Mouse (Mus musculus): ENCODE data around the gene Mob3a. TPM values are rescaled to one million over a fixed set of nuclear protein-coding genes. Genes with fewer than 3 reads are reported as not detected.
A peak's percentile ranks its signal among the peaks of the same experiment; 100 is the strongest.

Mob3a gene
- total and polyA plus RNA-seq, 2 experiments = 3.5 to 6.1 TPM

DNA sequence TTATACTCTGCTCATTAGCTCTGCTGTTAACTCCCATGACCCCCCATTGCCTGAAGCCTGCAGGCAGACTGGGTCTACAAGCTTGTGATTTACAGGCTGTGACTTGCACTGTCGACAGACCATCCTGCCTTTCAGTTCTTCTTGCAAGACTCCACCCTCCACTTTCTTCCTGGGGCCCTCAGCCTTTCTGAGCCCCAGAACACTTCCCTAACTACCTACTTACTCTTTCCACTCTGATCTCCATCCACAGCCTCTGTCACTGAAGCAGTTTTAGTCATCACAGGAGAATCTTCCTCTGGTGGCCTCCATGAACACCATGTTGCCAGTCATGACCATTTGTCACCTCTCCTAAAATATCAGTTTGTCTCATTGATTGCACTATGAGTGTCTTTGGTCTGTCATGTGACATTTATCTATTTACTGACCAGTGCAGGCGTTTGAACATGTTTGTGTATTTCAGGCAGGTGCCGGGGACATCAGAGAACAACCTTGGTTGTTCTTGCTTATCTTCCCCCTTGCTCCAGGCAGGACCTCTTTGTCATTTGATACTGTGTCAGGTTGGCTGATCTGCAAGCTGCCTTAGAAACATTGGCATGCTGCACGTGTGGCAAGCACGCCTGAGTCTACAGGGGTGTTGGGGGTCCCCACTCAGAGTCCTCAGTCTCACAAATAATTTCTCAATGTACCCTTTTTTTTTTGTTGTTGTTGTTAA lies 38.1 kb downstream of the Mob3a start:
- Histone ChIP-seq H3K27me3 (ENCODE audit: control insufficient read depth, insufficient read depth, low read length) (no peaks in the 10 kb centered on the region), H3K27ac (replicated peaks; ENCODE audit: insufficient read depth, low read depth, low read length) (peak overlapping the region; percentile 92), H3K9ac (ENCODE audit: low read depth, low read length) (0 out of 2 replicates have a peak overlapping the region, but pooled peaks have one; percentile 4), H3K36me3 (ENCODE audit: control insufficient read depth, insufficient read depth, low read length) (peaks cover 17% of the 10 kb centered on the region; the same call in 1 of the 2 replicates), H3K79me2 (ENCODE audit: control insufficient read depth, insufficient read depth, low read length) (no peaks in the 10 kb centered on the region), H3K4me1 (ENCODE audit: control insufficient read depth, insufficient read depth, low read length) (peaks cover 34% of the 10 kb centered on the region), H3K4me3 (ENCODE audit: insufficient read depth, low read depth, low read length) (no peak overlapping the region)
- DNase-seq (ENCODE audit: extremely low read depth, low read depth, low spot score) = peak; percentile 91
- no peak for TF ChIP-seq POLR2A (IDR thresholded peaks at IDR 0.05; ENCODE audit: extremely low read depth, insufficient read depth, low read length)
- no peak for TF ChIP-seq CTCF (IDR thresholded peaks at IDR 0.05; ENCODE audit: low read depth, low read length)
- WGBS = 21% methylated on average over 5 of the region's 5 CpGs

DNA sequence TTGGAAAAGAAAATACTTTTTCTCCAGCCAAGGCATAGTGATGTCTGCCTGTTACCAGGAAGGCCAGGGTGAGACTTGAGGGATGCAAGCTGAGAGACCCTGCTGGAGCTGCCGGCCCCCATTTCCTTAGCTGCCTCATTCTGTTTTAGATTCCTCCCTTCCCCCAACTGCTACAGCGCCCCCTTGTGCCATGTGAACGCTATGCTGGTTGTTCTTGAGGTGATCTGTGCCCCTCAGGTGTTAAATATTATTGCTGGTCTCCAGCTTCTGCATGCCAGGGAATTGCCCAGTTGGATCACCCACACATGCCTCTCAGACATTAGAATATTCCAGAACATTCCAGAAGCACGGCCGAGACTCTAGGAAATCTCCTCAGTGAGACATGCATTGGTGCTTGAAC lies 40.6 kb downstream of the Mob3a start:
- H3K4me1 ChIP-seq (ENCODE audit: control insufficient read depth, insufficient read depth, low read length) = peaks cover 22% of the 10 kb centered on the region
- no peak for DNase-seq (ENCODE audit: extremely low read depth, low read depth, low spot score)

DNA sequence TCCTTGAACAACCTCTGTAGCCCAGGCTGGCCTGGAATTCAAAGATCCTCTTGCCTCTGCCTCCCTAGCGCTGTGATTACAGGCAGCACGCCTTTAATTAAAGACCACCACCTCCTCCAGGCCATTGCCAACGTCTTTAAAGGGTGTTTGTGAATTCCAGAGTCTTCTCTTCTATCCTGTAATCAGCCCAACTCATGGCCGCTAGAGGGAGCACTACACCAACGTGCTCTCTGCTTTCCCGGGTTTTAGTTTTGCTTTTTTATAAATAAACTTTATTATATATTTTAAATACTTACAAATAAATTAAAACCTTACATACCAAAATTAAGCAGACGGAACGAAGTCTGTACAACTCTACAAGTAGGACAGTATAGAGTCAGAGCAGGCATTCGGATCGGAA lies 42.6 kb downstream of the Mob3a start:
- Histone ChIP-seq H3K4me1 (ENCODE audit: control insufficient read depth, insufficient read depth, low read length) (peaks cover 17% of the 10 kb centered on the region), H3K4me3 (ENCODE audit: insufficient read depth, low read depth, low read length) (no peak overlapping the region), H3K27me3 (ENCODE audit: control insufficient read depth, insufficient read depth, low read length) (no peaks in the 10 kb centered on the region), H3K36me3 (ENCODE audit: control insufficient read depth, insufficient read depth, low read length) (no peaks in the 10 kb centered on the region), H3K9ac (ENCODE audit: low read depth, low read length) (no peak overlapping the region), H3K27ac (replicated peaks; ENCODE audit: insufficient read depth, low read depth, low read length) (no peak overlapping the region), H3K79me2 (ENCODE audit: control insufficient read depth, insufficient read depth, low read length) (peaks cover 15% of the 10 kb centered on the region; the same call in 1 of the 2 replicates)
- TF ChIP-seq POLR2A (IDR thresholded peaks at IDR 0.05; ENCODE audit: extremely low read depth, insufficient read depth, low read length) = no peak
- TF ChIP-seq CTCF (IDR thresholded peaks at IDR 0.05; ENCODE audit: low read depth, low read length) = peak; percentile 65; the same call in 1 of the 2 replicates
- peak; percentile 51 for DNase-seq (ENCODE audit: extremely low read depth, low read depth, low spot score)
- WGBS = 13% methylated on average over 10 of the region's 10 CpGs

More for the DNA sequence above, 40.6 kb downstream of the Mob3a start:
- Histone ChIP-seq H3K4me3 (ENCODE audit: insufficient read depth, low read depth, low read length) (no peak overlapping the region), H3K36me3 (ENCODE audit: control insufficient read depth, insufficient read depth, low read length) (no peaks in the 10 kb centered on the region), H3K9ac (ENCODE audit: low read depth, low read length) (no peak overlapping the region), H3K79me2 (ENCODE audit: control insufficient read depth, insufficient read depth, low read length) (peaks cover under 1% of the 10 kb centered on the region; the same call in 1 of the 2 replicates), H3K27ac (replicated peaks; ENCODE audit: insufficient read depth, low read depth, low read length) (no peak overlapping the region), H3K27me3 (ENCODE audit: control insufficient read depth, insufficient read depth, low read length) (no peaks in the 10 kb centered on the region)
- WGBS = 59% methylated on average over 5 of the region's 5 CpGs
- TF ChIP-seq CTCF (IDR thresholded peaks at IDR 0.05; ENCODE audit: low read depth, low read length) = peak; percentile 61
- TF ChIP-seq POLR2A (IDR thresholded peaks at IDR 0.05; ENCODE audit: extremely low read depth, insufficient read depth, low read length) = no peak

DNA sequence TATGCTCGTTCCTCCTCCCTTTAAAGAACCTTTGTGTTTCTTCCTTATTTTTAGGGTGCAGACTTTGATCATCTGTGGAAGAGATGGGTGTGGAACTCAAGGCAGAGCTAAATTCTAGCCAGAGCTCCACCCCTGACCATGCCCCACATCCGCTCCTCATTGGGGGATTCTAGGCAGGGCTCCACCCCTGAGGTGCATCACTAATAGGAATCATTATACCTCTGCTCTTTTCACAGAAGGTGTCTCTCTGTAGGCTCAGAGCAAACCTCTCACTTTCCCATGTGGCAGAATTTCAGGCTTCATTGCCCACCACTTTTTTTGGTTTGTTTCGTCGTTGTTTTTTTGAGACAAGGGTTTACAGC lies 43.0 kb downstream of the Mob3a start:
- Histone ChIP-seq H3K4me3 (ENCODE audit: insufficient read depth, low read depth, low read length) (no peak overlapping the region), H3K36me3 (ENCODE audit: control insufficient read depth, insufficient read depth, low read length) (no peaks in the 10 kb centered on the region), H3K9ac (ENCODE audit: low read depth, low read length) (no peak overlapping the region), H3K27ac (replicated peaks; ENCODE audit: insufficient read depth, low read depth, low read length) (no peak overlapping the region), H3K79me2 (ENCODE audit: control insufficient read depth, insufficient read depth, low read length) (peaks cover 16% of the 10 kb centered on the region; the same call in 1 of the 2 replicates), H3K4me1 (ENCODE audit: control insufficient read depth, insufficient read depth, low read length) (peaks cover 14% of the 10 kb centered on the region), H3K27me3 (ENCODE audit: control insufficient read depth, insufficient read depth, low read length) (no peaks in the 10 kb centered on the region)
- 61% methylated on average over 4 of the region's 4 CpGs for WGBS
- DNase-seq (ENCODE audit: extremely low read depth, low read depth, low spot score) = no peak
- TF ChIP-seq CTCF (IDR thresholded peaks at IDR 0.05; ENCODE audit: low read depth, low read length) (no peak), POLR2A (IDR thresholded peaks at IDR 0.05; ENCODE audit: extremely low read depth, insufficient read depth, low read length) (no peak)

DNA sequence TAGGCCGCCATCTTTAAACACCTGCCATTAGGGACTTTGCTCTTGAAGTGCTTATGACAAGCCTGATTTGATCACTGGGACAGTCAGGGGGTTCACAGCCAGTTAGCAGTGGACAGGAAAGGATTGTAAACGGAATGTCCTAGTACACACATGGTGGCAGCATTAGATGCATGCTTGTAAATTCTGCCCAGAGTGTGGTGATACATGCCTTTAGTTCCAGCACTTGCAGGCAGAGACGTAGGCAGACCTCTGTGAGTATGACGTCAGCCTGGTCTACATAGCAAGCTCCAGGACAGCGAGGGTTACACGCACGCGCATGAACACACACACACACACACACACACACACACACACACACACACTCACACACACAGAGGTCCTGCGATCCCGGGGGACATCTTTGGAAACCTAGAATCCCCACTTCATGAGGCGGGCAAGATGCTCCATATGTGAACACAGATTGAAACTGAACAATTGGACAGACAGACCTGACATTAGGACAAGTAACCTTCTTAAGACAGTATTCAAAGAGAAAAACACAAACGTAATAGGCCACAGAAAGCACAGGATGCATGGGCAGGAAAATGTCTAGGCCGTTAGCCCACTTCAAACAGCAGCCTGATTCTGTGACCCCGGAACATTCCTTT lies 43.5 kb downstream of the Mob3a start:
- H3K27me3 ChIP-seq (ENCODE audit: control insufficient read depth, insufficient read depth, low read length) = no peaks in the 10 kb centered on the region
- peaks cover 10% of the 10 kb centered on the region for H3K4me1 ChIP-seq (ENCODE audit: control insufficient read depth, insufficient read depth, low read length)
- DNase-seq (ENCODE audit: extremely low read depth, low read depth, low spot score) = no peak
- 86% methylated on average over 14 of the region's 14 CpGs for WGBS
- no peak overlapping the region for H3K4me3 ChIP-seq (ENCODE audit: insufficient read depth, low read depth, low read length)
- no peak for TF ChIP-seq POLR2A (IDR thresholded peaks at IDR 0.05; ENCODE audit: extremely low read depth, insufficient read depth, low read length)
- no peak for TF ChIP-seq CTCF (IDR thresholded peaks at IDR 0.05; ENCODE audit: low read depth, low read length)
- peaks cover 18% of the 10 kb centered on the region; the same call in 1 of the 2 replicates for H3K79me2 ChIP-seq (ENCODE audit: control insufficient read depth, insufficient read depth, low read length)
- no peaks in the 10 kb centered on the region for H3K36me3 ChIP-seq (ENCODE audit: control insufficient read depth, insufficient read depth, low read length)
- H3K9ac ChIP-seq (ENCODE audit: low read depth, low read length) = no peak overlapping the region
- H3K27ac ChIP-seq (replicated peaks; ENCODE audit: insufficient read depth, low read depth, low read length) = no peak overlapping the region
